Mouse (Mus musculus) olfactory bulb, adult 2 months (tissue): ENCODE data around the gene Csf2rb2. TPM values are rescaled to one million over a fixed set of nuclear protein-coding genes. Genes with fewer than 3 reads are reported as not detected.
A peak's percentile ranks its signal among the peaks of the same experiment; 100 is the strongest.

Experiments used
- H3K27ac ChIP-seq: fragments of 200-500 bp; 2 replicates; pipeline ENCODE4 v1.5.1; 2012; ENCODE audit warnings: low read depth, low read length; ENCODE audit not compliant: insufficient read depth
- H3K4me1 ChIP-seq: fragments of 200-500 bp; 2 replicates; pipeline ENCODE4 v1.6.1; 2012; ENCODE audit warnings: low read length; ENCODE audit not compliant: control insufficient read depth, insufficient read depth
- H3K4me3 ChIP-seq: fragments of 200-500 bp; 2 replicates; pipeline ENCODE4 v1.5.1; 2012; ENCODE audit warnings: mild to moderate bottlenecking, low read depth, low read length, moderate library complexity; ENCODE audit not compliant: insufficient read depth
- CTCF ChIP-seq: fragments of 200-500 bp; IDR thresholded peaks from 2 replicates; pipeline ENCODE4 v1.5.1; 2012; ENCODE audit warnings: low read depth, mild to moderate bottlenecking, low read length, moderate library complexity; ENCODE audit not compliant: insufficient read depth
- POLR2A ChIP-seq: fragments of 200-500 bp; IDR thresholded peaks from 2 replicates; pipeline ENCODE4 v1.6.1; 2012; ENCODE audit warnings: mild to moderate bottlenecking, low read depth, low read length, moderate library complexity; ENCODE audit not compliant: insufficient read depth
- WGBS: fragments of 180-500 bp; shearing (Covaris S2); methylation state at CpG from one replicate; pipeline ENCODE4 v1.1.7; 2018; 5-methylcytosine and 5-hydroxymethylcytosine counted together
- polyA plus RNA-seq: library from polyadenylated mRNA; stranded (reverse); fragments of >200 nt; gene quantifications from 2 replicates; pipeline ENCODE4 v1.2.4, GENCODE M21; 2012; ENCODE audit warnings: low replicate concordance; ENCODE audit not compliant: missing spikeins, insufficient read depth, insufficient read length

The Csf2rb2 gene
- polyA plus RNA-seq, 1 experiment = not detected

GRCm38 (mm10) chr15:78246143-78247116, 59.1 kb downstream of the Csf2rb2 start:
- TF ChIP-seq POLR2A = no peak
- no peak for TF ChIP-seq CTCF
- H3K4me1 ChIP-seq = no peaks in the 10 kb centered on the region
- no peak overlapping the region for H3K4me3 ChIP-seq
- H3K27ac ChIP-seq = no peak overlapping the region
- WGBS = 89% methylated on average over 18 of the region's 18 CpGs

- WGBS = 84% methylated on average over 7 of the region's 7 CpGs
- no peak for TF ChIP-seq POLR2A
- no peak for TF ChIP-seq CTCF
- Histone ChIP-seq H3K27ac (no peak within 1 kb of the TSS), H3K4me3 (no peak within 1 kb of the TSS), H3K4me1 (no peaks in the 10 kb centered on the region)
Measured at GRCm38 (mm10) chr15:78244695-78245492, 60.6 kb downstream of the Csf2rb2 start, which contains the start of gene Ncf4. Ncf4 (plus strand) TSS chr15:78244801.

- 76% methylated on average over 6 of the region's 6 CpGs for WGBS
- no peaks in the 10 kb centered on the region for H3K4me1 ChIP-seq
- TF ChIP-seq CTCF (no peak), POLR2A (no peak)
- H3K4me3 ChIP-seq = no peak overlapping the region
- no peak overlapping the region for H3K27ac ChIP-seq
Measured at GRCm38 (mm10) chr15:78243774-78244173, 61.7 kb downstream of the Csf2rb2 start.

- no peaks in the 10 kb centered on the region for H3K4me1 ChIP-seq
- no peak for TF ChIP-seq CTCF
- TF ChIP-seq POLR2A = no peak
- WGBS = 86% methylated on average over 8 of the region's 8 CpGs
- H3K27ac ChIP-seq = no peak overlapping the region
- H3K4me3 ChIP-seq = no peak overlapping the region
Measured at GRCm38 (mm10) chr15:78243061-78243460, 62.5 kb downstream of the Csf2rb2 start.

GRCm38 (mm10) chr15:78241335-78241734, 64.2 kb downstream of the Csf2rb2 start:
- WGBS = 39% methylated on average over 11 of the region's 11 CpGs
- Histone ChIP-seq H3K4me3 (no peak overlapping the region), H3K27ac (no peak overlapping the region), H3K4me1 (no peaks in the 10 kb centered on the region)
- TF ChIP-seq CTCF (no peak), POLR2A (no peak)

GRCm38 (mm10) chr15:78239956-78240617, 65.4 kb downstream of the Csf2rb2 start:
- no peak overlapping the region for H3K4me3 ChIP-seq
- no peaks in the 10 kb centered on the region for H3K4me1 ChIP-seq
- TF ChIP-seq POLR2A = no peak
- no peak for TF ChIP-seq CTCF
- no peak overlapping the region for H3K27ac ChIP-seq
- WGBS = 77% methylated on average over 14 of the region's 14 CpGs

GRCm38 (mm10) chr15:78239453-78239852, 66.1 kb downstream of the Csf2rb2 start:
- Histone ChIP-seq H3K4me1 (no peaks in the 10 kb centered on the region), H3K27ac (no peak overlapping the region), H3K4me3 (no peak overlapping the region)
- TF ChIP-seq CTCF (peak; percentile 63; the same call in 1 of the 2 replicates), POLR2A (no peak)
- 22% methylated on average over 10 of the region's 10 CpGs for WGBS

GRCm38 (mm10) chr15:78234823-78235509, 70.6 kb downstream of the Csf2rb2 start:
- H3K4me1 ChIP-seq = peaks cover 3% of the 10 kb centered on the region; the same call in 1 of the 2 replicates
- H3K4me3 ChIP-seq = no peak overlapping the region
- TF ChIP-seq POLR2A (no peak), CTCF (no peak)
- H3K27ac ChIP-seq = no peak overlapping the region
- WGBS = 87% methylated on average over 5 of the region's 5 CpGs

Other genes with a start within 250 kb of the Csf2rb2 start
- gene Cacng2, start 185.7 kb downstream of the Csf2rb2 start, polyA plus RNA-seq = not detected in 2 replicates
- not detected in 2 replicates for gene Ift27, start 131.6 kb downstream of the Csf2rb2 start, polyA plus RNA-seq
- gene Pvalb, start 99.3 kb downstream of the Csf2rb2 start, polyA plus RNA-seq = not detected in 2 replicates
- gene Ncf4, start 60.9 kb downstream of the Csf2rb2 start, polyA plus RNA-seq = not detected in 2 replicates
- not detected in 2 replicates for gene Csf2rb, start 20.0 kb upstream of the Csf2rb2 start, polyA plus RNA-seq
- not detected in 2 replicates for gene Tex33, start 90.2 kb upstream of the Csf2rb2 start, polyA plus RNA-seq
- not detected in 2 replicates for gene Tst, start 100.2 kb upstream of the Csf2rb2 start, polyA plus RNA-seq
- not detected in 2 replicates for gene Mpst, start 100.7 kb upstream of the Csf2rb2 start, polyA plus RNA-seq
- gene Kctd17, start 122.8 kb upstream of the Csf2rb2 start, polyA plus RNA-seq = not detected in 2 replicates
- not detected in 2 replicates for gene Tmprss6, start 162.9 kb upstream of the Csf2rb2 start, polyA plus RNA-seq
- gene Il2rb, start 189.6 kb upstream of the Csf2rb2 start, polyA plus RNA-seq = not detected in 2 replicates
- not detected in 2 replicates for gene C1qtnf6, start 225.7 kb upstream of the Csf2rb2 start, polyA plus RNA-seq
- gene Sstr3, start 239.0 kb upstream of the Csf2rb2 start, polyA plus RNA-seq = not detected in 2 replicates